Mouse (Mus musculus): ENCODE measurements around the gene Fbxo39. TPM values are rescaled to one million over a fixed set of nuclear protein-coding genes. Genes with fewer than 3 reads are reported as not detected.

The Fbxo39 gene
- polyA plus RNA-seq, 2 experiments: not detected

DNA sequence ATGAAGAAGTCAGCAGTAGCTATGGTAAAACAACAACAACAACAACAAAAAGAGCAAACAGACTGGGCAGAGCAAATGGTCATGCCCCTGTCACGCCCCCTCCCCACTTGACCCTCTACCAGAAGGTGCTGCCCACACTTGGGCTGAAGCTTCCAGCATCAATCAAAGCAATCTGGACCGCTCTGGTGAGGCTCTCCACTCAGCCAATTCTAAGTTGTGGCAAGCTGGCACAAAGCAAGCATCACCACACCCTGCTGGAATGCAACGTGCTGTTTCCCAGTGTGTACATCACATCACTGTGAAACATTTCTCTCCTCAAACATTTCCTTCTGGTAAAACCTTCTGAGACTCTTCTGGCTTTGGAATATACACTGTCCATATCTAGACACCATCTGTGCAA is 40.9 kb upstream of the Fbxo39 start:
- H3K4me2 ChIP-seq (replicated peaks; ENCODE audit: low read depth, low read length, severe bottlenecking): no peak overlapping the region
- no peak overlapping the region for H3K27ac ChIP-seq (replicated peaks; ENCODE audit: low read depth, low read length)
- H3K27me3 ChIP-seq (ENCODE audit: control insufficient read depth, insufficient read depth, low read length): no peaks in the 10 kb centered on the region
- H3K9me3 ChIP-seq (ENCODE audit: control insufficient read depth, low read length): no peaks in the 10 kb centered on the region
- H3K9ac ChIP-seq (ENCODE audit: low read depth, low read length, severe bottlenecking): no peak overlapping the region
- whole genome bisulfite sequencing: 56% methylated on average over 3 of the region's 3 CpGs
- no peak overlapping the region for H3K4me3 ChIP-seq (replicated peaks; ENCODE audit: low read length)
- DNase-seq (ENCODE audit: low spot score) (no peak), ATAC-seq (ENCODE audit: low FRiP score, low read depth) (no peak)
- TF ChIP-seq POLR2A (IDR thresholded peaks at IDR 0.05; ENCODE audit: borderline replicate concordance, extremely low read depth, insufficient read depth, insufficient read length): no peak
- H3K36me3 ChIP-seq (ENCODE audit: control insufficient read depth, insufficient read depth, low read length): no peaks in the 10 kb centered on the region
- H3K4me1 ChIP-seq (ENCODE audit: control insufficient read depth, insufficient read depth, low read length): no peaks in the 10 kb centered on the region

- no peak overlapping the region for H3K4me3 ChIP-seq (replicated peaks; ENCODE audit: low read length)
- no peak overlapping the region for H3K9ac ChIP-seq (ENCODE audit: low read depth, low read length, severe bottlenecking)
- no peak overlapping the region for H3K27ac ChIP-seq (replicated peaks; ENCODE audit: low read depth, low read length)
- ATAC-seq (ENCODE audit: low FRiP score, low read depth) (no peak), DNase-seq (ENCODE audit: low spot score) (no peak)
- H3K36me3 ChIP-seq (ENCODE audit: control insufficient read depth, insufficient read depth, low read length): no peaks in the 10 kb centered on the region
- no peak overlapping the region for H3K4me2 ChIP-seq (replicated peaks; ENCODE audit: low read depth, low read length, severe bottlenecking)
- no peak for TF ChIP-seq POLR2A (IDR thresholded peaks at IDR 0.05; ENCODE audit: borderline replicate concordance, extremely low read depth, insufficient read depth, insufficient read length)
- H3K4me1 ChIP-seq (ENCODE audit: control insufficient read depth, insufficient read depth, low read length): no peaks in the 10 kb centered on the region
- 84% methylated on average over 5 of the region's 5 CpGs for WGBS
- H3K27me3 ChIP-seq (ENCODE audit: control insufficient read depth, insufficient read depth, low read length): no peaks in the 10 kb centered on the region
- H3K9me3 ChIP-seq (ENCODE audit: control insufficient read depth, low read length): no peaks in the 10 kb centered on the region
These were observed 32.9 kb upstream of the Fbxo39 start for GRCm38 (mm10) chr11:72281143-72281851.

GRCm38 (mm10) chr11:72281852-72282400 is 32.3 kb upstream of the Fbxo39 start:
- no peak for DNase-seq (ENCODE audit: low spot score)
- H3K4me2 ChIP-seq (replicated peaks; ENCODE audit: low read depth, low read length, severe bottlenecking): no peak overlapping the region

DNA sequence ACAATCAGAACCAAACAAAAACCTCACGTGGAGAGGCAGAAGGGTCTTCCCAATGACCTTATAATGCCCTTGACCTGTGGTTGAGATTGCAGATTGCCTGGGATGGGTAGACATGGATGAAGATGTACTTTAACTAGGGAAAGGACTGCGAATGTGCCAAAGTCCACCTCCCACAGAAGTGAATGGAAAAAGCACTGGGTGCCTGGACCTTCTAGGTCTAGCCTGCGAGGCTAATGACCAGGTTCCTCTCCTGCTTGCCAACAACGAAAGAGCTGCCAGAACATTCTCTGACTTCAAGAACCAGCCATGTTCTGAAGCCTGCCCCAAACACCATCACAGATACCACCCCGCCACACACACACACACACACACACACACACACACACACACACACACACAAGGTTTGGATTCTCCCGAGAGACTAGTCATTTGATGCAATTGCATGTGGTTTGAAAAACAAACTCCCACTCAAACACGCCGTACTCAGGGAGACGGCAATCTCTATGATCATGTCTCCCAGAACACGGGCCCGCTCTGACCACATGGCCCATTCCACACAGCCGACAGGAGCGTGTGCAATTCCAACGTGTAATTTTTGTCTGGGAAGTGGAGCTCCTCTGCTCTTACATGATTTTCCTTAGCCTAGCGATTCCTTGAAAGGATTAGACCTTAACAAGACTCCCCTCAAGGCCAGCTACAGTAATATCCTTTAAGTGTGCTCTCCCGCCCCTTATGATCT is 30.6 kb upstream of the Fbxo39 start:
- Histone ChIP-seq H3K4me2 (replicated peaks; ENCODE audit: low read depth, low read length, severe bottlenecking) (no peak overlapping the region), H3K27me3 (ENCODE audit: control insufficient read depth, insufficient read depth, low read length) (no peaks in the 10 kb centered on the region), H3K4me1 (ENCODE audit: control insufficient read depth, insufficient read depth, low read length) (no peaks in the 10 kb centered on the region), H3K36me3 (ENCODE audit: control insufficient read depth, insufficient read depth, low read length) (no peaks in the 10 kb centered on the region), H3K9me3 (ENCODE audit: control insufficient read depth, low read length) (no peaks in the 10 kb centered on the region), H3K27ac (replicated peaks; ENCODE audit: low read depth, low read length) (no peak overlapping the region), H3K4me3 (replicated peaks; ENCODE audit: low read length) (no peak overlapping the region), H3K9ac (ENCODE audit: low read depth, low read length, severe bottlenecking) (no peak overlapping the region)
- no peak for DNase-seq (ENCODE audit: low spot score)
- no peak for TF ChIP-seq POLR2A (IDR thresholded peaks at IDR 0.05; ENCODE audit: borderline replicate concordance, extremely low read depth, insufficient read depth, insufficient read length)
- 81% methylated on average over 15 of the region's 16 CpGs for WGBS
- no peak for ATAC-seq (ENCODE audit: low FRiP score, low read depth)

More at GRCm38 (mm10) chr11:72281852-72282400, 32.3 kb upstream of the Fbxo39 start:
- no peak for TF ChIP-seq POLR2A (IDR thresholded peaks at IDR 0.05; ENCODE audit: borderline replicate concordance, extremely low read depth, insufficient read depth, insufficient read length)
- no peak overlapping the region for H3K9ac ChIP-seq (ENCODE audit: low read depth, low read length, severe bottlenecking)
- no peak overlapping the region for H3K4me3 ChIP-seq (replicated peaks; ENCODE audit: low read length)
- no peak overlapping the region for H3K27ac ChIP-seq (replicated peaks; ENCODE audit: low read depth, low read length)
- H3K4me1 ChIP-seq (ENCODE audit: control insufficient read depth, insufficient read depth, low read length): no peaks in the 10 kb centered on the region
- H3K27me3 ChIP-seq (ENCODE audit: control insufficient read depth, insufficient read depth, low read length): no peaks in the 10 kb centered on the region
- no peak for ATAC-seq (ENCODE audit: low FRiP score, low read depth)
- no peaks in the 10 kb centered on the region for H3K9me3 ChIP-seq (ENCODE audit: control insufficient read depth, low read length)
- 64% methylated on average over 5 of the region's 5 CpGs for WGBS
- no peaks in the 10 kb centered on the region for H3K36me3 ChIP-seq (ENCODE audit: control insufficient read depth, insufficient read depth, low read length)

DNA sequence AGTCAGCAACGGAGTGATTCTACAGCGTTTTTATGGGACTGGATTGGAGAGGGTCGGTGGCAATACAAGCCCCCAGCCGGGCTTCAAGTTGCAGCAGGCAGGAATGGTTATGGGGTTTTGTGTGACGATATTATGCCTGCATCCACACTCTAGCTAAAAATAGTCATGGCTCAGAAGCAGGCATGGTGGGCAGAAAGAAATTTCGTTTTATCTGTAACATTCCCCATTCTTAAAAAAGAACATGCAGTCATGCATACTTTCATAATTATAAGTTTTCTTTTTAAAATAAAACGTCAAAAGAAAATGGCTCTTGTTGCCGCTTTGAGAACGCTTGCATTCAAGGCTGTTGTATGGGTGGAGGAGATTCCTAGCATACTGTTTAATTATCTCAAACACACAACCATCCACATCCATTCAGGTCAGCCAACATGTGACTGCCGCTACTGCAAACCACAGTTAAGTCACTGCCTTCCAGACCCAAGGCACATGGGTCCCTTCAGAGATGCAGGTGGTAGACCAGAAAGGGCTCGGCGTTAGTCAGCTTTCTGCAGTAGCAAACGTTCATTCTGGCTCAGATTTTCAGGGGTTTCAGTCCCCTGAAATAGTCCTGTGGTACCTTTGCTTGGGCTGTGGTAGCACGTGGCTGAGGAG is 29.6 kb upstream of the Fbxo39 start:
- no peak for DNase-seq (ENCODE audit: low spot score)
- H3K4me2 ChIP-seq (replicated peaks; ENCODE audit: low read depth, low read length, severe bottlenecking): no peak overlapping the region
- no peaks in the 10 kb centered on the region for H3K36me3 ChIP-seq (ENCODE audit: control insufficient read depth, insufficient read depth, low read length)
- no peaks in the 10 kb centered on the region for H3K4me1 ChIP-seq (ENCODE audit: control insufficient read depth, insufficient read depth, low read length)
- no peaks in the 10 kb centered on the region for H3K9me3 ChIP-seq (ENCODE audit: control insufficient read depth, low read length)
- no peak overlapping the region for H3K27ac ChIP-seq (replicated peaks; ENCODE audit: low read depth, low read length)
- WGBS: 56% methylated on average over 14 of the region's 14 CpGs
- no peak overlapping the region for H3K9ac ChIP-seq (ENCODE audit: low read depth, low read length, severe bottlenecking)
- H3K4me3 ChIP-seq (replicated peaks; ENCODE audit: low read length): no peak overlapping the region
- no peak for ATAC-seq (ENCODE audit: low FRiP score, low read depth)
- no peaks in the 10 kb centered on the region for H3K27me3 ChIP-seq (ENCODE audit: control insufficient read depth, insufficient read depth, low read length)
- no peak for TF ChIP-seq POLR2A (IDR thresholded peaks at IDR 0.05; ENCODE audit: borderline replicate concordance, extremely low read depth, insufficient read depth, insufficient read length)

Measured in limb, embryonic 14.5 days (tissue).